Mouse (Mus musculus) lung, postnatal 0 days (tissue): Measurements from ENCODE around the gene Ephb2. TPM values are rescaled to one million over a fixed set of nuclear protein-coding genes. Genes with fewer than 3 reads are reported as not detected.
A peak's percentile ranks its signal among the peaks of the same experiment; 100 is the strongest.

Experiments
- ATAC-seq: fragments of 200-750 bp; cut with Nextera tagmentation; 2 replicates; pipeline ENCODE4 v1.8.0; 2017; ENCODE audit warnings: moderate library complexity
- DNase-seq: peaks from one replicate; pipeline ENCODE4 v3.0.0-alpha.2; 2016; ENCODE audit warnings: low spot score
- H3K27ac ChIP-seq: fragments of 300-500 bp; sonication (generic); 2 replicates; pipeline ENCODE4 v1.5.1; 2014; ENCODE audit warnings: antibody characterized with exemption, mild to moderate bottlenecking, low read length, mixed read lengths
- H3K27me3 ChIP-seq: fragments of 300-500 bp; sonication (generic); replicated peaks from 2 replicates; pipeline ENCODE4 v1.6.1; 2014; ENCODE audit warnings: low read length, mixed read lengths; ENCODE audit not compliant: insufficient read depth
- H3K36me3 ChIP-seq: fragments of 300-500 bp; sonication (generic); 2 replicates; pipeline ENCODE4 v1.6.1; 2014; ENCODE audit warnings: low read length, mixed read lengths; ENCODE audit not compliant: insufficient read depth
- H3K4me1 ChIP-seq: fragments of 300-500 bp; sonication (generic); 2 replicates; pipeline ENCODE4 v1.6.1; 2014; ENCODE audit warnings: antibody characterized with exemption, low read depth, low read length, mixed read lengths; ENCODE audit not compliant: insufficient read depth
- H3K4me2 ChIP-seq: fragments of 300-500 bp; sonication (generic); replicated peaks from 2 replicates; pipeline ENCODE4 v1.6.1; 2014; ENCODE audit warnings: low read depth, mild to moderate bottlenecking, low read length, moderate library complexity, mixed read lengths
- H3K4me3 ChIP-seq: fragments of 300-500 bp; sonication (generic); 2 replicates; pipeline ENCODE4 v1.5.1; 2014; ENCODE audit warnings: low read depth, low read length
- H3K9ac ChIP-seq: fragments of 300-500 bp; sonication (generic); replicated peaks from 2 replicates; pipeline ENCODE4 v1.6.1; 2014; ENCODE audit warnings: low read depth, mild to moderate bottlenecking
- H3K9me3 ChIP-seq: fragments of 300-500 bp; sonication (generic); 2 replicates; pipeline ENCODE4 v1.6.1; 2016; ENCODE audit warnings: low read length, mixed read lengths
- CTCF ChIP-seq: IDR thresholded peaks from 2 replicates; pipeline ENCODE4 v1.5.1; 2016; ENCODE audit warnings: antibody characterized with exemption, mild to moderate bottlenecking
- EP300 ChIP-seq: IDR thresholded peaks from 2 replicates; pipeline ENCODE4 v1.6.1; 2016; ENCODE audit warnings: antibody characterized with exemption, mild to moderate bottlenecking, control low read depth
- WGBS: fragments of 180-500 bp; shearing (Covaris S2); extraction: QIAGEN DNeasy Blood & Tissue Kit; methylation state at CpG from one replicate; pipeline ENCODE4 v1.1.7; 2014; 5-methylcytosine and 5-hydroxymethylcytosine counted together
- polyA plus RNA-seq: library from polyadenylated mRNA; unstranded; fragments of >200 nt; fragmentation: Nextera tagmentation; extraction: Ambion mirVana; gene quantifications from 2 replicates; pipeline ENCODE4 v1.2.1, GENCODE M21; 2015

The Ephb2 gene
- polyA plus RNA-seq, 1 experiment from 2014 or later, result 0.63 TPM

DNA sequence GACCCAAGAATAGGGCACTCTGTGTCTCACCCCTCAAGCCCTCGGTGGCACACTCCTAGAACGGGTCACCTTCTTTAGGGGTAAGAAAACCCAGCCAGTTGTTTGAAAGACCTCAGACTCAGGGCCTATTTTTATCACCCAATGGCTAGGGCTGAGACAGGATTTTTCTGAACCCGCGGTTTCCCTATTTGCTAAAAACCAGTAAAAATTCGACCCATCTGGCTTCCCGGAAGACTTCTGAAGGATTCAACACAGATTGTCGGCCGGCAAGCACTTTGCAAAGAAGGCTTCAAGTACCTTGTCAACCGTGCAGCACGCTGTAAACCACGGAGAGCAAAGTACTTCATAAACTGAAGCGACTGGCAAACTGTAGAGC, 1.4 kb downstream of the Ephb2 start:
- DNase-seq (no peak), ATAC-seq (no peak)
- H3K27ac ChIP-seq, result no peak overlapping the region
- H3K27me3 ChIP-seq, result 0 out of 2 replicates have a peak, but pooled peaks cover 7% of the 10 kb centered on the region
- peak overlapping the region; percentile 99 for H3K4me2 ChIP-seq
- no peaks in the 10 kb centered on the region for H3K36me3 ChIP-seq
- H3K9me3 ChIP-seq, result no peaks in the 10 kb centered on the region
- H3K4me3 ChIP-seq, result no peak overlapping the region
- peaks cover 12% of the 10 kb centered on the region for H3K4me1 ChIP-seq
- H3K9ac ChIP-seq, result no peak overlapping the region
- 6% methylated on average over 12 of the region's 12 CpGs for WGBS
- no peak for TF ChIP-seq EP300
- TF ChIP-seq CTCF, result no peak

DNA sequence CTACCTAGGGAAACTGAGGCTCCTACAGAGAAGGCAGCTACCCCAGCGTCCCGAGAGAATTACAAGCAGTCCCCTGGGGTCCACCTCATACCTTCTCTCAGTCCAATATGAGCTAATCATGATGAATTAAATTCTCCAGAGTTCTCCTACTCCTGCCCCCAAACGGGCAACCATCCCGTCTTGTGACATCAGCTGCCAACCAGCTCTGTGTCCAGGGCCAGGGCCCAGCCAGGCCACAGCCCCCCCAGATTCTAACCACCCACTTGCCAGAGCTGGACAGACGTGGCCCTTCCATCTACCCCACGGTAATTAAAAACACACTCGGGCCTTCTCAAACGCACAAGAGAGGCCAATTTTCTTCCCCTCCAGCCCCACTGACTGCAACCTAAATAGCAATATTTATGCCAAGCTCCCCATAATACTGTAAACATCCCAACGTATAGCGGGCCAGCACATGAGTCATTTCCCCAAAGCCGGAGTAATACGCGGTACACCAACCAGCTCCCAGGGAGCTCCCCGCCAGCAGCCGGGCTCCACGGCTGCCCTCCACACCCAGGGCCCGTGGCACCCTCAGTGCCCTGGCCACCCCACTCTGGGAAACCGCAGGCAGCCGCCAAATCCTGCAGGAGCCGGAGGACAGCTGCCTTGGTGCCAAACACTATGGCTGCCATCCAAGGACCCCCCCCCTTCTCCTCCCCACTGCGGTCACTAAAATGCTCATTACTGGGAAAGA, 2.0 kb downstream of the Ephb2 start:
- H3K36me3 ChIP-seq, result no peaks in the 10 kb centered on the region
- no peaks in the 10 kb centered on the region for H3K9me3 ChIP-seq
- no peak overlapping the region for H3K4me3 ChIP-seq
- ATAC-seq (no peak), DNase-seq (peak; percentile 28)
- H3K4me2 ChIP-seq, result no peak overlapping the region
- WGBS, result 39% methylated on average over 21 of the region's 21 CpGs
- H3K27ac ChIP-seq, result no peak overlapping the region
- TF ChIP-seq CTCF, result no peak
- no peak for TF ChIP-seq EP300
- H3K4me1 ChIP-seq, result peaks cover 12% of the 10 kb centered on the region
- no peak overlapping the region for H3K9ac ChIP-seq
- 0 out of 2 replicates have a peak, but pooled peaks cover 7% of the 10 kb centered on the region for H3K27me3 ChIP-seq

DNA sequence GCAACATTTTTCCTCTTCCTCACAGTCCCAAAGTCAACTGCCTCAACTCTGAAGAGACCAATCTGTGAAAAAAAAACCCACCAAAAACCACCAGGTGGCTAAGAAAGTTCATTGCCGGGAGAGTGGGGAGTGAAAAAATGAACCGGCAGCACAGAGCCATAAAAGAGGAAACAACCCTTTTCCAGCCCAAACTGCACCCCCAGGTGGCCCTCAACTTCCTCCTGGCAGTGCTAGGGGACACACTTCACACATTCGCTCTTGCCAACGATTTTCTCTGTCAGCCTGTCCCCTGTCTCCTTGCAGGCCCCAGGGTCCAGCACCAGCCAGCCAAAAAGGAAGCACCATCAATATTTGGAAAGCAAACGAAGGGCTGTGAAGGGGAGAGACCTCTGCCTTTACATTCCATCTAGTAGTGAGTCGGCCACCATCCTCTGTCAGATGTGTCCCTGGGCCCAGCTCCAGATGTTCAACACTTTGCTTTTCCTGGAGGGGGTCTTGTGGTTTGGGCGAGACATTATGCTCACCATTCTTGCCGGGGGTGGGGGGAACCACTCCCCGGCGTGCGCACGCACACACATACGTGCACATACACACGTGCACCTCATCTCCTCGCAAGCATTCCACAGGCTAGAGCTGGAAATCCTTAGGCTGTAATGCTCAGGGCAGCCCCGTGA, 3.1 kb downstream of the Ephb2 start:
- no peaks in the 10 kb centered on the region for H3K36me3 ChIP-seq
- ATAC-seq (no peak), DNase-seq (no peak)
- 52% methylated on average over 16 of the region's 16 CpGs for WGBS
- H3K9me3 ChIP-seq, result no peaks in the 10 kb centered on the region
- H3K4me2 ChIP-seq, result no peak overlapping the region
- no peak overlapping the region for H3K4me3 ChIP-seq
- no peak for TF ChIP-seq CTCF
- TF ChIP-seq EP300, result no peak
- H3K27ac ChIP-seq, result no peak overlapping the region
- H3K4me1 ChIP-seq, result peaks cover 12% of the 10 kb centered on the region
- 0 out of 2 replicates have a peak, but pooled peaks cover 6% of the 10 kb centered on the region for H3K27me3 ChIP-seq
- H3K9ac ChIP-seq, result no peak overlapping the region

DNA sequence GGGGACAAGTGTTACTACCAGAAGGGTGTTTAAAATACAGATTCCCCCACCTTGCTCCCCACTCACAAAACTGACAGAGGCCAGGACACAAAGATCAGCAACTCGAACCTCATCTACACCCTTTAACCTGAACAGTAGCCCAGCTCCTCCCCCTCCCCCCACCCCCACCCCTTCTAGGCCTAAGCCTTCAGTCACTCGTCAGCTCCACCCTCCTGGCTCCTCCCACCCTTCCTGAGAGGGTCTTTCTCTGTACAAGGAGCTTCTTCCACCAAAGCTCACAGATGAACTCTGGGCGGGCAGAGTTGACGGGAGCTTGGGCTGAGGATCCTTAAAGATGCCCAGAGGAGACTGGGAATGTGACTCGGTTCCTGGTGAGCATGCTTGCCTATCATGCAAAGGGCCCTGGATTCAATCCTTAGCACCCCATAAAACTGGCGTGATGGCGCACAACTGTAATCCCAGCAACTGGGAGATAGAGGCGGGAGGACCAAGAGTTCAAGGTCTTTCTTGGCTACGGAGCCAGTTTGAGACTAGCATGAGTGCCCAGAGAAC, 5.4 kb downstream of the Ephb2 start:
- DNase-seq (no peak), ATAC-seq (no peak)
- Histone ChIP-seq H3K4me2 (no peak overlapping the region), H3K9ac (no peak overlapping the region), H3K27me3 (no peaks in the 10 kb centered on the region), H3K4me3 (no peak overlapping the region), H3K36me3 (no peaks in the 10 kb centered on the region), H3K9me3 (no peaks in the 10 kb centered on the region), H3K4me1 (peaks cover 5% of the 10 kb centered on the region), H3K27ac (no peak overlapping the region)
- TF ChIP-seq CTCF, result no peak
- TF ChIP-seq EP300, result no peak
- 49% methylated on average over 9 of the region's 9 CpGs for WGBS

DNA sequence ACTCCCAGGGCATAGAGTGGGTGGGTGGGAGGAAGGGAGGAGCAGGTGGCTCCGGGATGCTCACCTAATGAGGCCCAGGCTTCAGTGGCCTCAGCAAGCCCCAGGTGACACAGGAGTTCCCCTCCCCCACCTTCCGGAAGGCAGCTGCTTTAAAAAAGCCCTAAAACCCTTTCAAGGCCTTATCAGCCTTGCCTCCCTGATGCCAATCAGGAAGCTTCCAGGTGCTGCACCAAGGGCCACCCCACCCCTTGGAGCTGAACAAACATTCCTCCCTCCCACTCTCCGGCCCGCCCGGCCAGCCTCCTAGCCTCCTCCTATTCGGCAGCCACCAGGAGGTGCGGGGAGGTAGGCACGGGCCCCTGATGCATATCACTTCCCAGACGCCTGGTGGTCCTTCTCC, 6.0 kb downstream of the Ephb2 start:
- no peak for TF ChIP-seq CTCF
- TF ChIP-seq EP300, result no peak
- Histone ChIP-seq H3K9ac (no peak overlapping the region), H3K4me3 (no peak overlapping the region), H3K4me2 (no peak overlapping the region), H3K27ac (no peak overlapping the region), H3K4me1 (peaks cover 5% of the 10 kb centered on the region), H3K9me3 (no peaks in the 10 kb centered on the region), H3K27me3 (no peaks in the 10 kb centered on the region), H3K36me3 (no peaks in the 10 kb centered on the region)
- WGBS, result 19% methylated on average over 9 of the region's 9 CpGs
- DNase-seq (peak; percentile 68), ATAC-seq (peak; percentile 61)
